Mouse (Mus musculus) midbrain, embryonic 12.5 days (tissue): Measurements from ENCODE around the gene Sv2a. TPM values are rescaled to one million over a fixed set of nuclear protein-coding genes. Genes with fewer than 3 reads are reported as not detected.
A peak's percentile ranks its signal among the peaks of the same experiment; 100 is the strongest.
"Not testable (repeated sequence)": the region's sequence is repeated elsewhere in the genome, so short reads cannot be mapped to it uniquely, and the experiment has no call there.

Experiments used
- ATAC-seq: fragments of 200-750 bp; cut with Nextera tagmentation; 2 replicates; pipeline ENCODE4 v1.8.0; 2017; ENCODE audit warnings: low read depth, moderate TSS enrichment, moderate library complexity; ENCODE audit not compliant: low FRiP score
- H3K27ac ChIP-seq: fragments of 300-500 bp; sonication (generic); replicated peaks from 2 replicates; pipeline ENCODE4 v1.5.1; 2016; ENCODE audit warnings: mild to moderate bottlenecking
- H3K27me3 ChIP-seq: fragments of 300-500 bp; sonication (generic); 2 replicates; pipeline ENCODE4 v1.6.1; 2016; ENCODE audit warnings: mild to moderate bottlenecking
- H3K36me3 ChIP-seq: fragments of 300-500 bp; sonication (generic); 2 replicates; pipeline ENCODE4 v1.6.1; 2016
- H3K4me1 ChIP-seq: fragments of 300-500 bp; sonication (generic); 2 replicates; pipeline ENCODE4 v1.6.1; 2016
- H3K4me2 ChIP-seq: fragments of 300-500 bp; sonication (generic); replicated peaks from 2 replicates; pipeline ENCODE4 v1.6.1; 2016; ENCODE audit warnings: mild to moderate bottlenecking, moderate library complexity
- H3K4me3 ChIP-seq: fragments of 300-500 bp; sonication (generic); 2 replicates; pipeline ENCODE4 v1.5.1; 2016; ENCODE audit warnings: mild to moderate bottlenecking
- H3K9ac ChIP-seq: fragments of 300-500 bp; sonication (generic); replicated peaks from 2 replicates; pipeline ENCODE4 v1.6.1; 2016; ENCODE audit warnings: mild to moderate bottlenecking, moderate library complexity
- H3K9me3 ChIP-seq: fragments of 300-500 bp; sonication (generic); 2 replicates; pipeline ENCODE4 v1.6.1; 2016; ENCODE audit warnings: mild to moderate bottlenecking
- WGBS: fragments of 180-500 bp; shearing (Covaris S2); methylation state at CpG from one replicate; pipeline ENCODE4 v1.1.7; 2016; 5-methylcytosine and 5-hydroxymethylcytosine counted together
- polyA plus RNA-seq: library from polyadenylated mRNA; unstranded; fragments of >200 nt; fragmentation: Nextera tagmentation; extraction: Ambion mirVana; gene quantifications from 2 replicates; pipeline ENCODE4 v1.2.1, GENCODE M21; 2016

The Sv2a gene
- polyA plus RNA-seq, 1 experiment from 2014 or later, result 30.0 TPM

DNA sequence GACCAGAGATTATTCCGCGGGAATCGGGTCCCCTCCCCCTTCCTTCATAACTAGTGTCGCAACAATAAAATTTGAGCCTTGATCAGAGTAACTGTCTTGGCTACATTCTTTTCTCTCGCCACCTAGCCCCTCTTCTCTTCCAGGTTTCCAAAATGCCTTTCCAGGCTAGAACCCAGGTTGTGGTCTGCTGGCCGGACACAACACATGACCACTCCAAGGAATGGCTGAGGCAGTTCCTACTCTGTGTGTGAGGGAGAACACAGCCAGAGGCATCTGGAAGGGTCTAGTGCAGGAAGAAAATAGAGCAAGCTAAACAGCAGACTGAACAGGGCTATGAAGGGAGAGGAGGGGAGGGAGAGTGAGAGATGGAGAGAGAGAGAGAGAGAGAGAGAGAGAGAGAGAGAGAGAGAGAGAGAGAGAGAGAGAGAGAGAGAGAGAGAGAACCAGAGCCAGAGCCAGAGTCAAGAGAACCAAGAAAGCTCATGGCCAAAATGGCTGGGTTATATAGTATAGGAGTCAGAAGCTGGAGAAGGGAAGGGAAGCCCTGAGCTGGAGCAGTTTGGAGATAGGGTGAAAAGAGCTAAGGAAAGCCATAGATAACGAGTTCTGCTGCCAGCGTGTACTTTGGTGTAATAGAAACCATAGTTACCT is 17.8 kb downstream of the Sv2a start:
- WGBS, result 34% methylated on average over 8 of the region's 8 CpGs
- not testable (repeated sequence) for H3K9ac ChIP-seq, H3K9me3 ChIP-seq, ATAC-seq, H3K27ac ChIP-seq, H3K4me3 ChIP-seq, H3K4me2 ChIP-seq, H3K36me3 ChIP-seq
- Histone ChIP-seq H3K27me3 (peaks cover 19% of the 10 kb centered on the region; the same call in 1 of the 2 replicates), H3K4me1 (peaks cover 14% of the 10 kb centered on the region)

DNA sequence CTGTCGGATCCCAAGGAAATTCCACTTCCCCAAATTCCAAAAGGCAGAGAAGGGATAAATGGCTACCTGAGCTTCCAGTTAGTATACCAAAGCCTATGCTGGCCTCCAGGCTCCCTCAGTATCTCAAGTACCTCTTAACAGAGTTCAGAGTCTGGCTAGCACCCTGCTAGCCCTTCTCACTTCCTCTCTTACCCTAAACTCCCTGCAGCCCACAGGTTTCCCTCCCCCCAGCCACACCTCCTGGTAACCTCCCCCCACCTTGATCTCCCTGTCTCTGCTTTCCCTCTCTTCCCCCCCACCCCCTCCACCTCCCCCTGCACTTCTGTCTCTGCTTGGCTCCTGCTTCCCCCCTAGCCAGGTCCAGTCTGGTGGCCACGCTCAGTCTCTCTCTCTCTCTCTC is 18.8 kb downstream of the Sv2a start:
- Histone ChIP-seq H3K9me3 (no peaks in the 10 kb centered on the region), H3K36me3 (0 out of 2 replicates have a peak, but pooled peaks cover 4% of the 10 kb centered on the region), H3K4me1 (peaks cover 14% of the 10 kb centered on the region), H3K27me3 (peaks cover 9% of the 10 kb centered on the region; the same call in 1 of the 2 replicates), H3K4me3 (no peak overlapping the region), H3K4me2 (no peak overlapping the region), H3K9ac (no peak overlapping the region), H3K27ac (no peak overlapping the region)
- WGBS, result 79% methylated on average over 2 of the region's 2 CpGs
- no peak for ATAC-seq

DNA sequence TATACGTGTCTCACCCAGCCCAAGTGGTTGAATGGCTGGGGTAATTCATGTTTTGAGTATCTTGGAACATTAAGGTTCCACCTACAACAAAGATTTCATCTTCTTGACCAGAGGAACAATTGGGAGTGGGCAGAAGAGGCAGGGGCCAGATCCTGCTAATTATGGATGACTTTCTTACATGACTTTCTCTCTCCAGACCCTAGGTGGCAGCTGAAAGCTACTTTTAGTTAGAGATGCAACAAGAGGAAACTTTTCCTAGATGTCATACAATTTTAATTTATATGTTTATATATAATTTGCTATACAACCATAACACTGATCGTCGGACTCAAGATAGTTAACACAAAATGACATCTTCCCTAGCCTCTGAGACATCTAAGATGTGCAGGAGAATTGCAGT is 26.9 kb downstream of the Sv2a start:
- Histone ChIP-seq H3K27ac (no peak overlapping the region), H3K9ac (no peak overlapping the region), H3K4me2 (no peak overlapping the region), H3K36me3 (no peaks in the 10 kb centered on the region), H3K4me3 (no peak overlapping the region), H3K27me3 (no peaks in the 10 kb centered on the region), H3K4me1 (no peaks in the 10 kb centered on the region), H3K9me3 (no peaks in the 10 kb centered on the region)
- WGBS, result 86% methylated on average over 3 of the region's 3 CpGs
- no peak for ATAC-seq

DNA sequence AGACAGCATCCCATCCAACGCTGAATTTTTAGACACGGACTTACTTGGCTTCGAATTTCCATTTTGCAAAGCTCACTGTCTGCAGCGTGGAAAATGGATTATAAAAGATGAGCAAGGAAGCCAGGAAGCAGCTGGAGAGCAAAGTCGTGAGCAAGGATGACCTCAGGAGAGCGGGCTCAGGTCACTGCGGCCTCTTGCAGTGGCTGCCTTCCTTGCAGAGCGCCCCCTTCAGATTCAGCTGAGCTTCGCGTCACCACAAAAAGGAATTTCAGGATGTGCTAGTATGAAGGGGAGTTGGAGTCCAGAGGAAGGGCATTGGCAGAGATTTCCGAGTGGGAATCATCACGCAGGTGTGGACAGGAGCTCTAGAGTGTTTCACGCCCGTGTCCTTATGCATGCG is 28.3 kb downstream of the Sv2a start:
- Histone ChIP-seq H3K4me1 (no peaks in the 10 kb centered on the region), H3K4me3 (no peak overlapping the region), H3K4me2 (no peak overlapping the region), H3K27ac (no peak overlapping the region), H3K9me3 (no peaks in the 10 kb centered on the region), H3K9ac (no peak overlapping the region), H3K27me3 (no peaks in the 10 kb centered on the region), H3K36me3 (no peaks in the 10 kb centered on the region)
- 24% methylated on average over 15 of the region's 15 CpGs for WGBS
- ATAC-seq, result no peak

DNA sequence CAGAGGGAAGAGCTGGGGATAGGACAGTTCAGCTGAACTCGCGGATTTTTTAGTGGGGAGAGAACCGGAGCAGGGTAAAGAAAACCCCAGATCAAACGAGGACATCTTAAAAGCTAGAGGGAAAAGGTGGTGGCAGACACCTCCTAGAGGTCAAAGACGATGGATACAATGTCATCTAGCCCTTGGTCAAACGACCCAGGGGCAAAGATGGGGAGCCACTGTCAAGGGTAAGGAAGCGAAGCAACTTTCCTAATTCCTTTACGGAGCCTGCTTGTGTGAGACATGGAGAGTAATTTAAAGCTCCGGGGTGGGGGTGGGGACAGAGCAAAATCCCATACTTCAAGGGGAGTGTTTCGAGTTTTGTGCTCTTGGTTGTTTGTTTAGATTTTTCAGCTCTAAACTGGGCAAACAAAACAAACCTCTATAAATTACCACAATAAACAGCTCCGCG is 38.3 kb downstream of the Sv2a start:
- H3K4me2 ChIP-seq, result peak overlapping the region; percentile 79
- H3K9ac ChIP-seq, result peak overlapping the region; percentile 84
- H3K4me1 ChIP-seq, result peaks cover 31% of the 10 kb centered on the region
- peak overlapping the region; percentile 61 for H3K4me3 ChIP-seq
- 0% methylated on average over 12 of the region's 12 CpGs for WGBS
- H3K9me3 ChIP-seq, result no peaks in the 10 kb centered on the region
- no peaks in the 10 kb centered on the region for H3K27me3 ChIP-seq
- H3K27ac ChIP-seq, result peak overlapping the region; percentile 98
- peak; percentile 32 for ATAC-seq
- H3K36me3 ChIP-seq, result no peaks in the 10 kb centered on the region

DNA sequence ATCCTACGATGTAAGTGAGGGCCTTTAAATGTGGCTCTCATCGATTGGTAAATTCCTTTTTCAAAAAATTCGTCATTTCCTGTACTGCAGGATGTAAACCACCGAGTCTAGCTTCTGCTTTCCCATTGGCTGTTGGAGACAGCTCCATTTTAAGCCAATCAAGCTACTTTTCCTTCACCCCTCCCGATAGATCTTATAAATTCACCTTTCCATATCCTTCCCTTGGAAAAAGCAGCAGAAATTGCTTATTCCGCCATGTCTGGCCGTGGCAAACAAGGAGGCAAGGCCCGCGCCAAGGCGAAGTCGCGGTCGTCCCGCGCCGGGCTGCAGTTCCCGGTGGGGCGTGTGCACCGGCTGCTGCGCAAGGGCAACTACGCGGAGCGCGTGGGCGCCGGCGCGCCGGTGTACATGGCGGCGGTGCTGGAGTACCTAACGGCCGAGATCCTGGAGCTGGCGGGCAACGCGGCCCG is 38.7 kb downstream of the Sv2a start, which contains the start of the genes Bola1 and Hist2h2ab:
TSS of gene Bola1 (minus strand) at position 49 of the 470 bp plus-strand sequence.
TSS of gene Hist2h2ab (plus strand) at position 205 of the 470 bp plus-strand sequence.
- H3K9ac ChIP-seq, result peak within 1 kb of the TSS; percentile 84
- H3K4me3 ChIP-seq, result peak within 1 kb of the TSS; percentile 61
- peak within 1 kb of the TSS; percentile 79 for H3K4me2 ChIP-seq
- peaks cover 34% of the 10 kb centered on the region for H3K4me1 ChIP-seq
- peak within 1 kb of the TSS; percentile 98 for H3K27ac ChIP-seq
- H3K36me3 ChIP-seq, result no peaks in the 10 kb centered on the region
- peak; percentile 83 for ATAC-seq
- WGBS, result under 1% methylated on average over 37 of the region's 37 CpGs
- H3K9me3 ChIP-seq, result no peaks in the 10 kb centered on the region
- H3K27me3 ChIP-seq, result no peaks in the 10 kb centered on the region

DNA sequence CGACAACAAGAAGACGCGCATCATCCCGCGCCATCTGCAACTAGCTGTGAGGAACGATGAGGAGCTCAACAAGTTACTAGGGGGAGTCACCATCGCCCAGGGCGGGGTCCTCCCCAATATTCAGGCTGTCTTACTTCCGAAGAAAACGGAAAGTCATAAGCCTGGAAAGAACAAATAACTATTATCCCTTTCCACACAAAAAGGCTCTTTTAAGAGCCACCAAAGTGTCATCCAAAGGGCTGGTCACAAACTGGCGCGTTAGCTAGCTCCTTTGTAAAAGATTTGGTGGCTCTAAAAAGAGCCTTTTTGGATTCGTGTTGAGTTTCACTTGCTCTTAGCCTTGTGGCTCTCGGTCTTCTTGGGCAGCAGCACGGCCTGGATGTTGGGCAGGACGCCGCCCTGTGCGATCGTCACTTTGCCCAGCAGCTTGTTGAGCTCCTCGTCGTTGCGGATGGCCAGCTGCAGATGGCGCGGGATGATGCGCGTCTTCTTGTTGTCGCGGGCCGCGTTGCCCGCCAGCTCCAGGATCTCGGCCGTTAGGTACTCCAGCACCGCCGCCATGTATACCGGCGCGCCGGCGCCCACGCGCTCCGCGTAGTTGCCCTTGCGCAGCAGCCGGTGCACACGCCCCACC is 39.3 kb downstream of the Sv2a start:
- WGBS, result under 1% methylated on average over 35 of the region's 47 CpGs
- Histone ChIP-seq H3K4me3 (peak overlapping the region; percentile 61), H3K4me1 (peaks cover 36% of the 10 kb centered on the region), H3K4me2 (peak overlapping the region; percentile 79), H3K27ac (peak overlapping the region; percentile 98), H3K9ac (peak overlapping the region; percentile 84)
- H3K9me3 ChIP-seq, H3K27me3 ChIP-seq, H3K36me3 ChIP-seq: not testable (repeated sequence)
- ATAC-seq, result peak; percentile 20; the same call in 1 of the 2 replicates

DNA sequence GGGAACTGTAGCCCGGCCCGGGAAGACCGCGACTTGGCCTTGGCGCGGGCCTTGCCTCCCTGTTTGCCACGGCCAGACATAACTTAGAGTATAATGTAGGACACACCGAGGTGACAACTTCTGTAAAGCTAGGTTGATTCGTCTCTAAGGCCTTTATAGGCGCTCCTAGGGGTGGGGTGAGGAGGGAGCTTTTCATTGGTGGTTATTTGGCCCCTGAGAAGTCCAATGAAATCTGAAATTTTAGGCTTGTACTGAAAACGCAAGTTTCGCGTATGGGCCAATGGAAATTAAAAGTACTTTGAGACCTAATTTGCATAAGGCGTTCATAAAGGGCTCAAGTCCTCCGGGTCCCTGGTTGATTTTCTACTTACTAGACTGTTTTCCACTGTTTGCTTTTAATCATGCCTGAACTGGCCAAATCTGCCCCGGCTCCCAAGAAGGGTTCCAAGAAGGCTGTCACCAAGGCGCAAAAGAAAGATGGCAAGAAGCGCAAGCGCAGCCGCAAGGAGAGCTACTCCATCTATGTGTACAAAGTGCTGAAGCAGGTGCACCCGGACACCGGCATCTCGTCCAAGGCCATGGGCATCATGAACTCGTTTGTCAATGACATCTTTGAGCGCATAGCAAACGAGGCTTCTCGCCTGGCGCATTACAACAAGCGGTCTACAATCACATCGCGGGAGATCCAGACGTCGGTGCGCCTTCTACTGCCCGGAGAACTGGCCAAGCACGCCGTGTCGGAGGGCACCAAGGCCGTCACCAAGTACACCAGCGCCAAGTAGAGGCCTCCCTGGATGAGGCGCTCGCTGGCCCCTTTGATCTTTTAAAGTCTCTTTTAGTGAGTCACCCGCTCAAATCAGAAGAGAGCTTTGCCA is 40.1 kb downstream of the Sv2a start, which contains the start of the genes Hist2h2ac and Hist2h2be:
TSS of gene Hist2h2ac (minus strand) at position 116 of the 875 bp plus-strand sequence.
TSS of gene Hist2h2be (plus strand) at position 355 of the 875 bp plus-strand sequence.
- peak within 1 kb of the TSS; percentile 98 for H3K27ac ChIP-seq
- H3K4me2 ChIP-seq, result peak within 1 kb of the TSS; percentile 79
- H3K4me3 ChIP-seq, result peak within 1 kb of the TSS; percentile 61
- H3K36me3 ChIP-seq, result no peaks in the 10 kb centered on the region
- H3K4me1 ChIP-seq, result peaks cover 42% of the 10 kb centered on the region
- peak; percentile 82 for ATAC-seq
- peak within 1 kb of the TSS; percentile 84 for H3K9ac ChIP-seq
- WGBS, result under 1% methylated on average over 43 of the region's 43 CpGs
- no peaks in the 10 kb centered on the region for H3K27me3 ChIP-seq
- no peaks in the 10 kb centered on the region for H3K9me3 ChIP-seq

DNA sequence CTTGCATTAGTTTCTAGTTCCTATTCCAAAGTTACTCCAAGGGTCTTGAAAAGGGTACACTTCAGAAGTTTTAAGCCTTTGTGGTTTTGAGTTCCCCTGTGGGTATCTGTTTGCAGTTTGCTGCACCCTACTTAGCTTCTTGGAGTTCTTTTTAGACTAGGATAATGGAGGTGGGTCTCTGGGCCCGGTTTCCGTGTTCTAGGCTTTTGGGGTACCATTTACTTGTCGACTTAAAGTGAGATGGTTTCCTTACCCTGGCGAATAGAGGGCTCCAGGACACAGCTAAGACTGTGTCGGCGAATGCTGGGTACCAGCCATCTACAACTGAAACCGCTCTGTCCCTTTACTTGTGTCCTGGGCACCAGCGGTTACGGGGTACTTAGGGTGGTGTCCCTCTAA is 40.7 kb downstream of the Sv2a start:
- H3K27me3 ChIP-seq, result no peaks in the 10 kb centered on the region
- 15% methylated on average over 9 of the region's 9 CpGs for WGBS
- H3K36me3 ChIP-seq, result no peaks in the 10 kb centered on the region
- H3K4me1 ChIP-seq, result peaks cover 46% of the 10 kb centered on the region
- H3K9ac ChIP-seq, result peak overlapping the region; percentile 84
- H3K4me2 ChIP-seq, result peak overlapping the region; percentile 79
- no peaks in the 10 kb centered on the region for H3K9me3 ChIP-seq
- peak overlapping the region; percentile 98 for H3K27ac ChIP-seq
- H3K4me3 ChIP-seq, result peak overlapping the region; percentile 61
- ATAC-seq, result no peak

DNA sequence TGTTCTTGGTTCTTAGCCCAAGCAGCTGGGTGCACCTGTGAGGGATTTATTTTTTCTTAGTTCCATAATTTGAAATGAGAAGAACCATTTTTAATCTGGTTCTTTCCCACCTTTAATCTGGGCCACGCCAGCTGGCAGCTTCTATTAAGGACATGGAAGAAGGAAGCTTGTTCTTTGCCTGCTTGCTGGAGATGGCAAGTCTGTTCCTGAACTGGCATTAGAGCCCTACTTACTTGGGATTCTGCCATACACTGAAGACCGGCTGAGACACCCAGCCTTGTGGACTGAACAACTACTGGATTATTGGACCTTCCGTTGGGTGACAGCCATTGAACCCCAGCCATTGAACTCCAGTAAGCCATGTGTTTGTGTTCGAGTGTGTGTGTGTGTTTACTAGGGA is 41.8 kb downstream of the Sv2a start:
- H3K9me3 ChIP-seq, result no peaks in the 10 kb centered on the region
- 89% methylated on average over 4 of the region's 4 CpGs for WGBS
- no peak overlapping the region for H3K4me3 ChIP-seq
- no peak for ATAC-seq
- H3K4me2 ChIP-seq, result peak overlapping the region; percentile 79
- H3K9ac ChIP-seq, result peak overlapping the region; percentile 84; the same call in 1 of the 2 replicates
- no peak overlapping the region for H3K27ac ChIP-seq
- H3K27me3 ChIP-seq, result no peaks in the 10 kb centered on the region
- peaks cover 46% of the 10 kb centered on the region for H3K4me1 ChIP-seq
- no peaks in the 10 kb centered on the region for H3K36me3 ChIP-seq

DNA sequence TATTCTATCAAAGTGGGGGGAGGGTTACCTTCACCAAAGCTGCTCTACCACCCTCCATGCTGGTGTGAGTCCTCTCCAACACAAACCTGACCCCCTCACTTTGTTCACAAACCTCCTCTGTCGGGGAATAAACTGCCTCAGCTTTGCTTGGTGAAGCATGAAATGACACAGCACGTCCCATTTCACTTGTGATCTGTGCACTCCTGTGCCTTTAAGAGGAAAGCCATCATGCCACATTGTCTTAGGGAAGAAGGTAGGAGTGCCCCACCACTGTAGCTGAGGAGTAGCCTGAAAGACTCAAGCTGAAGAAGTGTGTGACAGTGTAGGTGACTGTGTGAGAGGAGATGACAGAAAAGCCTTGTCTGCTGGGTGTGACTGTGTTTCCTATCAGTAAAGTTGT is 44.5 kb downstream of the Sv2a start:
- 15% methylated on average over 2 of the region's 2 CpGs for WGBS
- Histone ChIP-seq H3K27me3 (no peaks in the 10 kb centered on the region), H3K4me2 (no peak overlapping the region), H3K27ac (no peak overlapping the region), H3K36me3 (no peaks in the 10 kb centered on the region), H3K4me3 (no peak overlapping the region), H3K9me3 (no peaks in the 10 kb centered on the region), H3K4me1 (peaks cover 41% of the 10 kb centered on the region), H3K9ac (no peak overlapping the region)
- ATAC-seq, result no peak
